Mouse (Mus musculus): ENCODE results near the gene Mrpl52. TPM values are rescaled to one million over a fixed set of nuclear protein-coding genes. Genes with fewer than 3 reads are reported as not detected.

Mrpl52 gene
- polyA plus RNA-seq, 1 experiment from 2014 or later = 275 TPM

DNA sequence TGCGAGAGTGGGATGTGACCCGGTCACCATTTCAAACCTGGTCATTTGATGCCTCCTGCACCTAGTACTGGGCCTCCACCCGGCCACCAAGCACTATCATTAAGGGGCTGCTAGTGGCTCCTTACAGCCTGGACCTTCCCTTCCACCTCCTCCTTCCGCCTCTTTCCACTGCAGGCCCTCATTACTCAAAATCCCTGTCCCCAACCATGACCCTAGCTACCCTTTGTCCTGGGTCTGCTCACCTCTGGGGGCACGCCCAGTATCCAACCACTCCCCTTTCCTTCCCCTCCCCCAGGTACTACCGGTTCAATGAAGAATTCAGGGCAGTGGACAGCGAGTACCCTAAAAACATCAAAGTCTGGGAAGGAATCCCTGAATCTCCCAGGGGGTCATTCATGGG, 12.9 kb downstream of the Mrpl52 start:
- Histone ChIP-seq H3K4me3 (no peak overlapping the region), H3K9ac (no peak overlapping the region), H3K27ac (replicated peaks) (no peak overlapping the region), H3K4me1 (replicated peaks) (peaks cover 13% of the 10 kb centered on the region), H3K9me3 (no peaks in the 10 kb centered on the region), H3K4me2 (no peak overlapping the region), H3K27me3 (no peaks in the 10 kb centered on the region), H3K36me3 (peaks cover 26% of the 10 kb centered on the region)
- WGBS = 54% methylated on average over 7 of the region's 7 CpGs
- no peak for ATAC-seq (ENCODE audit: low read depth)

DNA sequence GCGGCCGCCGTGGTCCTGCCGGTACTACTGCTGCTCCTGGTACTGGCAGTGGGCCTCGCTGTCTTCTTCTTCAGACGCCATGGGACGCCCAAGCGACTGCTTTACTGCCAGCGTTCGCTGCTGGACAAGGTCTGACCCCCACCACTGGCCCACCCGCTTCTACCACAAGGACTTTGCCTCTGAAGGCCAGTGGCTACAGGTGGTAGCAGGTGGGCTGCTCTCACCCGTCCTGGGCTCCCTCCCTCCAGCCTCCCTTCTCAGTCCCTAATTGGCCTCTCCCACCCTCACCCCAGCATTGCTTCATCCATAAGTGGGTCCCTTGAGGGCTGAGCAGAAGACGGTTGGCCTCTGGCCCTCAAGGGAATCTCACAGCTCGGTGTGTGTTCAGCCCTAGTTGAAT, 13.8 kb downstream of the Mrpl52 start:
- no peak overlapping the region for H3K27ac ChIP-seq (replicated peaks)
- H3K4me3 ChIP-seq = no peak overlapping the region
- H3K27me3 ChIP-seq = no peaks in the 10 kb centered on the region
- no peak for ATAC-seq (ENCODE audit: low read depth)
- no peak overlapping the region for H3K9ac ChIP-seq
- peaks cover 12% of the 10 kb centered on the region for H3K4me1 ChIP-seq (replicated peaks)
- WGBS = 89% methylated on average over 14 of the region's 14 CpGs
- H3K36me3 ChIP-seq = peaks cover 26% of the 10 kb centered on the region
- no peak overlapping the region for H3K4me2 ChIP-seq
- H3K9me3 ChIP-seq = no peaks in the 10 kb centered on the region

DNA sequence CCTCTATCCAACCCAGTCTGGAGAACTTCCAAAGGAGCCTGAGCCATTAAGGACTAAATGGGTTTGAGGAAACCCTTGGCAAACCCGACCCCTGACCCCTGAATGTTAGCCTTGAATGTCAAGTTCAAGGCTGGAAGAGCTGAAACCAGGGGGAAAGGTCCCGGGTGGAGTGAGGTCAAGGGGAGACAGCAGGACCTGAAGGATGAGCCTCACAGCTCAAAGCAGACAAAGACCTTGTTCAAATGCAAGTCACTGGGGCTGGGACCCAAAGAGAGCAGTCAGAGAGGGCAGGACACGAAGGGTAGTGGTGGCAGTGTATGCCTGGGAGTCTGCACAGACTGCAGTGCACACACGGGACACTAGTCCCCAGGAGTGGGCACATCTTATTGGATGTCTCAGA, 14.7 kb downstream of the Mrpl52 start:
- no peak for ATAC-seq (ENCODE audit: low read depth)
- Histone ChIP-seq H3K9ac (no peak overlapping the region), H3K27ac (replicated peaks) (no peak overlapping the region), H3K4me2 (no peak overlapping the region), H3K4me3 (no peak overlapping the region), H3K9me3 (no peaks in the 10 kb centered on the region), H3K27me3 (no peaks in the 10 kb centered on the region), H3K36me3 (peaks cover 26% of the 10 kb centered on the region), H3K4me1 (replicated peaks) (peaks cover 12% of the 10 kb centered on the region)
- 81% methylated on average over 4 of the region's 4 CpGs for WGBS

DNA sequence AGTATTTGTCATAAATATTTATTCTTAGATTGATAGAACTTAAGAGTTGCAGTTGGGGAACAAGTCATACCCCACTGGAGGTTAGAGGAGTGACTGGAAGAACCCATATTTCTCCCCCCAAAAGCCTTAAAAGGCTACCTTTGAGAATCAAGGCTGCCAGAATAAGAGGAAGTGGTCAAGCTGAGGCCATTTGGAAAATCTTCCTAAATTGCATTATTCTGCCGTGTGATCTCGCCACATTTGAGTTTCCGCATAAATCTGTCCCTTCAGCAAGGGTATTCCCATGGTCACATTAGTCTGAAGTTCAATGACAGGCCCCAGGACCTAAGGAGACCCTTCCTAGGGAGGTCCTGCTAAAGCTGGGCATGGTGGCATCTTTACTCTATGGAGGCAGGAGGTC, 15.8 kb downstream of the Mrpl52 start:
- 87% methylated on average over 3 of the region's 3 CpGs for WGBS
- ATAC-seq (ENCODE audit: low read depth) = no peak
- no peaks in the 10 kb centered on the region for H3K9me3 ChIP-seq
- no peaks in the 10 kb centered on the region for H3K27me3 ChIP-seq
- no peak overlapping the region for H3K4me2 ChIP-seq
- no peak overlapping the region for H3K4me3 ChIP-seq
- peaks cover 12% of the 10 kb centered on the region for H3K4me1 ChIP-seq (replicated peaks)
- H3K36me3 ChIP-seq = peaks cover 26% of the 10 kb centered on the region
- no peak overlapping the region for H3K9ac ChIP-seq
- H3K27ac ChIP-seq (replicated peaks) = no peak overlapping the region

DNA sequence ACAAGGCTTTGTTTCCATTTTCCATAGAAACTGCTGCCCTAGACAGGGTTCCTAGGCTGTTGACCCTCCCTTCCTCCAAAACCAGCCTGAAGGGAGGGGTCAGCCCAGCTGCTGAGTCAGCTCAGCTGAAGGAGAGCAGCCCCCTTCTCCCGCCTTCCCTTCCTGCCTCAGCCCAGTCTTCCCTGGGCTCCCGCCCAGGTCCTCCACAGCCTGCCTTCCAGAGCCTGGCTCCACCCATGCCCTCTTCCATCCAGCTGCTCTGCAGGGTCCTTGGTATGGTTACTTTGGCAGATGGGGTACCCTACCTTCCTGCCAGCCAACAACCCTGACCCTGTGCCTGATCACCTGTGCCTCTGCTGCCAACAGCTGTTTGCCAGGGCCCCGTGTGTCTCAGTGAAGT, 16.5 kb downstream of the Mrpl52 start:
- Histone ChIP-seq H3K27ac (replicated peaks) (no peak overlapping the region; the same call in 1 of the 2 replicates), H3K4me1 (replicated peaks) (peaks cover 12% of the 10 kb centered on the region), H3K9ac (no peak overlapping the region), H3K36me3 (peaks cover 26% of the 10 kb centered on the region), H3K9me3 (no peaks in the 10 kb centered on the region), H3K4me2 (no peak overlapping the region), H3K4me3 (no peak overlapping the region), H3K27me3 (no peaks in the 10 kb centered on the region)
- ATAC-seq (ENCODE audit: low read depth) = 0 out of 2 replicates have a peak, but pooled peaks have one; percentile 25
- WGBS = 37% methylated on average over 3 of the region's 3 CpGs

DNA sequence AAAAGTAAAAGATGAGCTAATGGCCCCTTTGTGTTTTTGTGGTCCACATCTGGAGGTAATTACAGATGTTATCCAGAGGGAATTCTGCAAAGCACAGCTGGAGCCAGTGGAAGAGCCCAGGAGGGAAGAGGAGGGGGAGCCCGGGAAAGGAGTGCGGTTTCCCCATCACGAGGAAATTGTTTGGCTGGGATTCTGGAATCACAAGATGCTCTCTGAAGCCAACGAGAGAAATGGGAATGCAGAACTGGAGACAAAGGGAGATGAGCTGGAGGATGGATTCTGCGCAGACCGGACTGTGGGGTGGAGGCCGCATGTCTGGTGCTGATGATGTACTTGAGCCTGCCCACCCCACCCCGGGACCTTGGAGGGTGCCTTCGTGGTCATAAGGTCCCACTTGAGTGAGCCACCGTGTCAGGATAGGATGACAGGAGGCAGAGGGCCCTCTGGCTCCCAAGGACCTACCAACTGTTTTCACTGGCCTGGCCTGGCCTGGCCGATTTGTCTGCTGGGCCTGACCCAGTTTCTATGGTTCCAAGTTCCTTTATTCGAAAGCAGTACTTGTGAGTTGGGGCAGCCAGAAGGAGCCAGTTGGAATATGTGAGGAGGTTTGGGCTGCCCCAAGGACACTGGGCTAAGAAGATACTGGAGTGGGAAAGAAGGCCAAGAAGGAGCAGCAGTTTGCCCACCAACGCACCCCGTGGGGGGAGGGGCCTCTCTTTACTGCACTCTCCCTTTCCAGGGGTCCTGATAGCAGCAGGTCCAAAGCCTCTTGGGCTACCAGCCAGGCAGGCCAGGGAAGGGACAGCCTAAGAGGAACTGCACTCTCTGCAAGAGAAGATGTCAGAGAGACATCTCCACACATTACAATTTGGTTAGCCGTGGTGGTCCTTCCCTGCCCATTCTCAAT, 17.3 kb downstream of the Mrpl52 start:
- peaks cover 12% of the 10 kb centered on the region for H3K4me1 ChIP-seq (replicated peaks)
- 0 out of 2 replicates have a peak, but pooled peaks have one; percentile 36 for ATAC-seq (ENCODE audit: low read depth)
- H3K9me3 ChIP-seq = no peaks in the 10 kb centered on the region
- H3K4me2 ChIP-seq = no peak overlapping the region
- no peak overlapping the region for H3K4me3 ChIP-seq
- 58% methylated on average over 15 of the region's 15 CpGs for WGBS
- H3K27me3 ChIP-seq = no peaks in the 10 kb centered on the region
- peaks cover 19% of the 10 kb centered on the region for H3K36me3 ChIP-seq
- H3K9ac ChIP-seq = no peak overlapping the region
- no peak overlapping the region for H3K27ac ChIP-seq (replicated peaks)

DNA sequence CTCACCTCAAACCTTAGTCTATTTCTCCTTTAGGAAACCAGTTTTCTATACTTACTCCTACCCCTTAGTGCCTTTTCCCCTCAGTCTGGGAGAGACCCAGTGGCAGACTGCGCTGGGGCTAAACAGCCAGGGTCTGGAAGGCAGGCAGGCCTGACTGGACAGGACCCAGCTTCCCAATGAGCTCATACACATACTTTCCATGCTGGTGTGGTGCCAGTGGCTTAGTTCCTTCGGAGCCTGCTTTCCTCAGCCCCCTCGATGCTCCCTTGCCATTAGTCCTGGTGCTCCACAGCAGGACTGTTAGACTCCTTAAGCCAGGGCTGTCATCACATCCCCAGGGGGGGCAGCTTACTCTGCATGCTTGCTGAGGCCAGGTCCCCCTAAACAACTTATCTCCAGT, 18.8 kb downstream of the Mrpl52 start:
- no peak overlapping the region for H3K4me2 ChIP-seq
- no peak overlapping the region for H3K4me3 ChIP-seq
- no peak for ATAC-seq (ENCODE audit: low read depth)
- peaks cover 4% of the 10 kb centered on the region; the same call in 1 of the 2 replicates for H3K36me3 ChIP-seq
- H3K27me3 ChIP-seq = no peaks in the 10 kb centered on the region
- no peaks in the 10 kb centered on the region for H3K9me3 ChIP-seq
- H3K4me1 ChIP-seq (replicated peaks) = peaks cover 12% of the 10 kb centered on the region
- H3K9ac ChIP-seq = no peak overlapping the region
- H3K27ac ChIP-seq (replicated peaks) = no peak overlapping the region
- 67% methylated on average over 3 of the region's 3 CpGs for WGBS

DNA sequence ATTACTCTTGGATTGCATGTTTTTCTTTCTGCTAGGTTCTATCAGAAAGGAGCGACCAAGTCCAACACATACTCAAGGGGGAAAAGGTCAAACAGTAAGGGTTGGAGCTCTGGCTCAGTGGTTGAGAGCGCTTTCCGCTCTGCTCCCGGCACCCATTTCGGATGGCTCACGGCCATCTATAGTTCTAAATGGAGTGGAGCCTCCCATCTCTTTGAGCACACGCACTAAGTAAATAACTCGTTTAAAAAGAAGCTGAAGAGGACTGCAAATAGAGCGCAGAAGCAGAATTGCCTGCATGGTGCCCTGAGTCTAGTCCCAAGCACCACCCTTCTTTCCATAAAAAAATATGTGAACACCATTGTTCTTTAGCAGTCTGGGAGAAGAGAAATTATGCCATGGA, 26.9 kb downstream of the Mrpl52 start:
- H3K4me2 ChIP-seq = no peak overlapping the region
- H3K36me3 ChIP-seq = no peaks in the 10 kb centered on the region
- no peak for ATAC-seq (ENCODE audit: low read depth)
- H3K9ac ChIP-seq = no peak overlapping the region
- H3K9me3 ChIP-seq = no peaks in the 10 kb centered on the region
- H3K4me3 ChIP-seq = no peak overlapping the region
- no peaks in the 10 kb centered on the region for H3K27me3 ChIP-seq
- H3K4me1 ChIP-seq (replicated peaks) = no peaks in the 10 kb centered on the region
- no peak overlapping the region for H3K27ac ChIP-seq (replicated peaks)
- 87% methylated on average over 9 of the region's 9 CpGs for WGBS

DNA sequence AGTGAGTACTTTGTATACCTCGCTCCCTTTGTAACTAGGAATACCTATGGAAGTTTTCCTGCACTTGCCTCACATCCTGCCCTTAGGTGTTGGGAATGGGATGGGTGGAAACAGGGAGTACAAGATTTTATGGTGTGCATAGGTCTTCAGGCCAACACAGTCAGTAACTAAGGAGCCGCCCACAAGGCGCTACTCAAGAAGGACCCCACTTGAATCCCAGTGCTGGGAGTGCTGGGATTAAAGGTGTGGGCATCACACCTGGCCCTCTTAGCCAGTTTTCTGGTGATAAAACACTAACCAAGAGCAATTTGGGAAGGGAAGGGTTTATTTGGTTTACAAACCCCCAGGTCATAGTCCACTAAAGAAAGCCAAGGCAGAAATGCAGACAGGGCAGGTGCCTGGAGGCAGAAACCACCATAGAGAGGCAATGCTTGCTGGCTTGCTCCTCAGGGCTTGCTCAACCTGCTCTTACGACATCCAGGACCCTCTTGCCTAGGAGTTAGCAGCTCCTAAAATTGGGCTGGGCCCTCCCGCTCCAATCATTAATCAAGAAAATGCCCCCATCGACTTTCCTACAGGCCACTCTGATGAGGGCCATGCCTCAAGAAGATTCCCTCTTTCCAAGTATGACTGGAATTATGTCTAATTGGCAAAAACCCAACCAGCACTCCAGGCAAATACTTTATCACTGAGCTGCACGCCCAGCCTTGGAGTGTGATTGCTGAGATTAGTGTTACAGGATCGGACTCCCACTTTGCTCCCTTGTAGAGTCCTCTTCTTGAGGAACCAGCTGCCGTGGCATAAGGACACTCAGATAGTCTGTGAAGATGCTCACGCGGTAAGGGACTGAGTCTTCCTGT, 28.2 kb downstream of the Mrpl52 start:
- H3K4me1 ChIP-seq (replicated peaks) = no peaks in the 10 kb centered on the region
- WGBS = 90% methylated on average over 11 of the region's 11 CpGs
- no peak overlapping the region for H3K4me2 ChIP-seq
- no peak overlapping the region for H3K4me3 ChIP-seq
- H3K9ac ChIP-seq = no peak overlapping the region
- H3K27ac ChIP-seq (replicated peaks) = no peak overlapping the region
- no peak for ATAC-seq (ENCODE audit: low read depth)
- no peaks in the 10 kb centered on the region for H3K9me3 ChIP-seq
- no peaks in the 10 kb centered on the region for H3K36me3 ChIP-seq
- H3K27me3 ChIP-seq = no peaks in the 10 kb centered on the region

DNA sequence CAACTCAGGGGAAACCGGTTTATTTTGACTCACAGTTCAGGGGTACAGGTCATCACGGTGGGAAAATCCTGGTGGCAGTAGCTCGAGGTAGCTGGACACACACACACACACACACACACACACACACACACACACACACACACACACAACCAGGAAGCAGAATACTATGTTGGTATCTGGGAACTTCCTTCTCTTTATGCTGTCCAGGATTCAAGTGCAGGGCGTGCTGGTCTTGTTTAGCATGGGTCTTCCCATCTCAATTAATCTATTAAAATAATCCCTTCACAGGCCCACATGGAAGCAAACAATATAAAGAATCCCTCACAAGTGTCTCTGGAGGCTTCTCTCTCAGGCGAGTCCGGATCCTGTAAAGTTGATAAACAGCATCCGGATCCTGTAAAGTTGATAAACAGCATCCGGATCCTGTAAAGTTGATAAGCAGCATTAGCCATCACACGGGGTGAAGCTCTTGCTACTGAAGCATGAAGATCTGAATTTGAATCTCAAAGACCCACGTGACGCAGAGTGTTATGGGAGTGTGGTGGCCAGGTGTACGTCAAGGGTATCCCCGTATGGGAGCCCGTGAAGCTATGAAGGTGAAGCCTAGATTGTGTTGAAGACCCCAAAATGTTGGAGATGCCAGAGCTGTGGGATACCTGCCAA, 31.3 kb downstream of the Mrpl52 start:
- Histone ChIP-seq H3K9me3 (no peaks in the 10 kb centered on the region), H3K9ac (no peak overlapping the region), H3K4me3 (no peak overlapping the region), H3K27ac (replicated peaks) (no peak overlapping the region), H3K4me2 (no peak overlapping the region), H3K36me3 (no peaks in the 10 kb centered on the region), H3K27me3 (no peaks in the 10 kb centered on the region), H3K4me1 (replicated peaks) (no peaks in the 10 kb centered on the region)
- 88% methylated on average over 14 of the region's 14 CpGs for WGBS
- no peak for ATAC-seq (ENCODE audit: low read depth)

DNA sequence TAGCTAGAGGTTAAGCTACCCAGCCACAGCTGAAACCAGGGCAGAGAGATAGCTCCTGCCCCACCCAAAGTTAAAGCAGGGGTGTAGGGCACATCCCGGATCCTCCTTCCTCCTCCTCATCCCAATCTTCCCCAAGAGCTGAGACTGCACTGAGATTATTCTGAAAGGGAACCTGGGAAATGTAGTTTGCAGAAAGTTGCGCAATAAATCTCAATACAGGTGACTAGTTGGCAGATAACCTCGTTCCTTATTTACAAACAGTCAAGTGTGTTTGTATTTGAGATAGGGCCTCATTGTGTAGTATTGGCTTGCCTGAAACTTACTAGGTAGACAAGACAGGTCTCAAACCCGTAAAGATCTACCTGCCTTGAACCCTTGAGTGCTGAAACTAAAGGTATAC, 35.4 kb downstream of the Mrpl52 start:
- no peak overlapping the region for H3K4me2 ChIP-seq
- no peak overlapping the region for H3K27ac ChIP-seq (replicated peaks)
- WGBS = 82% methylated on average over 4 of the region's 4 CpGs
- no peak overlapping the region for H3K9ac ChIP-seq
- no peak overlapping the region for H3K4me3 ChIP-seq
- no peak for ATAC-seq (ENCODE audit: low read depth)
- H3K36me3 ChIP-seq = 0 out of 2 replicates have a peak, but pooled peaks cover 3% of the 10 kb centered on the region
- H3K9me3 ChIP-seq = no peaks in the 10 kb centered on the region
- peaks cover 16% of the 10 kb centered on the region for H3K4me1 ChIP-seq (replicated peaks)
- no peaks in the 10 kb centered on the region for H3K27me3 ChIP-seq

Measured in neural tube, embryonic 13.5 days (tissue).